Mouse (Mus musculus): ENCODE data around the gene Atoh8. TPM values are rescaled to one million over a fixed set of nuclear protein-coding genes. Genes with fewer than 3 reads are reported as not detected.

The Atoh8 gene
- total RNA-seq, 2 experiments from 2014 or later = 1.8 TPM

DNA sequence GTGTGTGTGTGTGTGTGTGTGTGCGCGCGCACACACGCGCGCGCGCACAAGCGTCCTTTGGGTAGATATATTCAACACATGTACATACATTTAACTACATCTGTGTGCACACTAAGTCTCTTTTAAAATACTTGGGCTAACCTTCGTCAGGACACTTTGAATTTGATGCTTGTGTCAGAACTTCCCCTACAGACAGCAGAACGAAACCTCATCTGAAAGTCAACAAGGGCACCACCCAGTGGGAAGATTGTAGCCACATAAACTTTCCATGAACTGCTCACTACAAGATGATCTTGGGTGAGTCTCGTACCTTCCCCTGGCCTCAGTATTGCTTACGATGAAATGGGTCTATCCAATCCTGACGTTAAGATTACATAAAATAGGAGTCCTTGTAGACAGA lies 3.0 kb downstream of the Atoh8 start:
- intact Hi-C loops (cut with DNase I) = no loop called here
- DNase-seq = no peak

DNA sequence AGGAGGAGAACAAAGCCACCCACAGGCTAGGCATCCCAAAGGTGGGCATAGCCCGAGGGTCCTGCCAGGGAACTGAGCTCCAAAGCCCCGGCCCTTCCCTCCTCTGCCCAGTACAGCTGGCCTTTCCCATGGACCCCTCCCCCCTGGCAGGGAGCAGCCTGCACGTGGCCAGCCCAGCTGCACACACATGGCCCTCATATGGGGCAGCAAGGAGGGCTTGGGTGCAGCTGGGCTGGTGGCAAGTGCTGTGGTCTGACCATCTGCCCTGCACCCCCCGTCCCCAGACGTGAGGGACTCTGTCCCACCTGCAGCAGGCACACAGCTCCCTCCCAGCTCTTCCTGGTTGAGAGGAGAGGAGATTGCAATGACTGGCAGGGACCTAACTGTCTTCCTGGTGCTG lies 4.5 kb downstream of the Atoh8 start:
- intact Hi-C loops (cut with DNase I) = no loop called here
- peak; percentile 78 for DNase-seq

DNA sequence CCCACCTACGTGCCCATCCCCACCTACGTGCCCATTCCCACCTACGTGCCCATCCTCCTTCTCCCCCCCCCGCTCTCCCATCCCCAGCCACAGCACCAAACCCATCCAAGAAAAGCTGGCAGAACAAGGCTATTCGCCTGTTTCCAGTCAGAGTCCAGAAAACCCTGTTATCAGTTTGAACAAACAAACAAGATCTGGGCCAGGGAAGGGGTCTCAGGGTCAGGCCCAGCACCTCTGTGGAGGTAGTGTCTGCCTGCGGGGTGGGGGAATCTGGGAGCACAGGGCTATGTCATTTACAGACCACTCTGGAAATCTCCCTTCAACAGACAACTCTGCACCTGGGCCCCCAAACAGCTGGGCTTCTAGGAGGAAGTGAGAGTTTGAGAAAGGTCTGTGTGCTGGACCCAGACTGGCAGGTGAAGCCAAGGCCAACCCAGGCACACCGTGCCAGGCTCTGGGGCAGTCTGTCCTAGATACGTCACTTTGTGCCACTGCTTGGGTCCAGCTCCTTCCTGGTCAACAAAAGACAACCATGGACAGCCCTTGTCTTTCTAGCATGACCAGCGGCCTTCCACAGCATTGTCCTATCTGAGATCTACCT lies 7.6 kb downstream of the Atoh8 start:
- no peak for DNase-seq
- intact Hi-C loops (cut with DNase I) = no loop called here

DNA sequence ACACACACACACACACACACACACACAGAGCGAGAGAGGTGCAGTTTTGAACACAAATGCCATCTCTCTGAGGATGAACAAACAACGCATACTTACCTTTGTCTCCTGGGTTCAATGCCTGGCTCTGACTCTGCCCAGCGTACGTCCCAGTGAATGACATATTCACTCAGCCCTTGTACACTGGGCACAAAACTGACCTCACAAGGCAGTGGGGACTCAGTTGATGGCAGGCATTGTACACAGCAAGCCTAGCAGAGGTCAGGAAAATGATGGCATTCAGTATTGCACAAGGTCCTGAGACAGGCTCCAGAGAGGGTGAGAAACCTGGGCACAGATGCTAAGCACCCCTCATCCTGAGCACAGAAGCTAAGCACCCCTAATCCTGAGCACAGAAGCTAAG lies 8.4 kb downstream of the Atoh8 start:
- no peak for DNase-seq
- intact Hi-C loops (cut with DNase I) = no loop called here

GRCm38 (mm10) chr6:72225686-72226085 lies 9.7 kb downstream of the Atoh8 start:
- no peak for DNase-seq
- intact Hi-C loops (cut with DNase I) = no loop called here

- intact Hi-C loops (cut with DNase I) = no loop called here
- no peak for DNase-seq
Measured at GRCm38 (mm10) chr6:72223892-72224291, 11.5 kb downstream of the Atoh8 start.

- intact Hi-C loops (cut with DNase I) = no loop called here
- no peak for DNase-seq
Measured at GRCm38 (mm10) chr6:72222876-72223275, 12.5 kb downstream of the Atoh8 start.

DNA sequence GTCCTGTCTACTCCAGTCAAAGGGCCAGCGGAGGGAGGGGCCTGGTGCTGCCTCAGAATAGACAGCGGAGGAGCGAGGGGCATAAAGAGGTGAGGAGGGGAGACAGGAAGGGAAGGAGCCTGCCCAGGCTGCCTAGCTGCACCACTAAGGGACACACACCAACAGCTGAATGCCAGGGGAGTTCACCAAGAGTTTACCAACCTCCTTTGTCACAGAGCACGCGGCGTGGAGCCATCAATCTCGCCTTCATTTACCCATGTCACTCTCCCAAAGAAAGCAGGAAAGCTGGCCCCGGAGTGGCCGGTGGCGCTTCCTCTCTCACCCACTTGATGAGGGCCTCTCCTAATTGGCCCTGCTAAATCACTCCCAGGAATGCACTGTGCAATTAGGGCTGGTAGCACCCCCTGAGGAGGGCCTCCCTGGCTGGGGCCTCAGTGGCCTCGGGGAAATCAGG lies 13.1 kb downstream of the Atoh8 start:
- intact Hi-C loops (cut with DNase I) = no loop called here
- DNase-seq = no peak

GRCm38 (mm10) chr6:72221271-72221670 lies 14.1 kb downstream of the Atoh8 start:
- intact Hi-C loops (cut with DNase I) = no loop called here
- no peak for DNase-seq

- peak; percentile 63 for DNase-seq
- intact Hi-C loops (cut with DNase I) = no loop called here
Measured at GRCm38 (mm10) chr6:72219549-72219948, 15.8 kb downstream of the Atoh8 start.

- DNase-seq = no peak
- intact Hi-C loops (cut with DNase I) = no loop called here
Measured at GRCm38 (mm10) chr6:72218281-72218680, 17.1 kb downstream of the Atoh8 start.

DNA sequence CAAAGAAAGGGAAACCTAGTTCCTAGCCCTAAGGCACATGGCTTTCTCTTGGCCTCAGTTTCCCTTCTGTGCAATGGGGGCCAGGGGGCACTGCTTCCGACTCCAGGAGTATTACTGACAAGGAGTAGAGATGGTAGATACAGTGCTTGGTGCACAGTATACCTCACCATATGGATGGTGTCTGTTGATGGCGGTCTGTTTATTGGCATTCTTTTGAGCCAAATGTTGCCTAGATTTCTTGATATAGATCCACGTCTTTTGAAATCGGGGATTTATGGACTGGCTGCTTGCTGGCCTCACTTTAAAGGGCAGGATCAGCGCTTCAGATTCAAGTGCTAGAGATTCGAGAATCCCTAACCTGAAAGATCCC lies 18.0 kb downstream of the Atoh8 start:
- intact Hi-C loops (cut with DNase I) = no loop called here
- no peak for DNase-seq

DNA sequence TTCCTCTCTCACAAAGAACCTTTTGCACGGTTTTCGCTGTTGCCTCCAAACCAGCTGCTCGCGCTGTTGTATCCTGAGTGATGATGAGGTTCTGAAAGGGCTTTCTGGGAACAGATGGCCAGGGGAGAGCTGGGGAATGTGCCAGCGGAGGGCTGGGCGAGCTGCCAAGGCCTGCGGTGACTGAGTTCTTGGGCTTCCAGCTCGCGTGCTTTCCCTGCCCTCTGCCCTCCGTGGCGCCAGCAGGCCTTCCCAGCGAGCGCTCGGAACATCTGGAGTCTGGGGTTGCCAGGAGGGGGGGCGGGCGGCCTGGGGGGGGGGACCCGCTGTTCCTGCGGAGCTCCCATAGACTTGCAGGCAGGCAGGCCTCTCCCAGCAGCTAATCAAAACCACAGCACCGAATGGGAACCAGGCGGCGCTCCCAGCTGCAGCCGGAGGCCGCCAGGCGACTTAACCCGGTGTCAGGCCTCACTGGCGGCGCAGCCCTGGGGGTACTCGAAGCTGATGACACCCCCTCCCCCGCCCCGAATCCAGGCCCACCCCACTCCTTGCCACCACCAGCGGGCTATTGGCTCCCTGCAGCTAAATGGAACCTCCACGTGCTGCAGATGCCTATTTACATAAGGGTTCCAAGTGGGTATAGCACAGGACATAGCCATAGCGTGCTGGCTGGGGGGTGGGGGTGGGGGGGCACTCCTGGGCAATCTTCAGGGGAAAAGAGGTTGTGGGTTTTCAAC lies 18.5 kb downstream of the Atoh8 start:
- peak; percentile 98 for DNase-seq
- intact Hi-C loops (cut with DNase I) = no loop called here

- DNase-seq = no peak
- intact Hi-C loops (cut with DNase I) = no loop called here
Measured at GRCm38 (mm10) chr6:72215582-72215981, 19.8 kb downstream of the Atoh8 start.

DNA sequence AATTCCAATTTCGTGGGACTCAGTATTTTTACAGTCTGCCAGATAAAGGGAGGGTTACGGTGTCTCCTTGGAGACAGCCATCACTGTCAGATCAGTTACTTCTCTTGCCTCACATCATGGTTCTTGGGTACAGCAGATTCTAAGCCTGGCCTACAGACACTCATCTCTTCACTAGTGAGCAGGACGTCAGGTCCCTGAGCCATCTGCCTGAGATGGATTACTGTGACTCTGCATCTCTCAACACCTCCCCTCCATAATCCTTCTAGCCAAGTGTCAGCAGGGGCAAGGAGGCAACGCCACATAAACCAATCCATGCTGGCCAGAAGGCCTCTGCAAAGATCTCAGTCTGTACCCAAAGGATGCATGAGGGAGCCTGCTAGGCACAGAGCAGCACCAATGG lies 24.0 kb downstream of the Atoh8 start:
- peak; percentile 54 for DNase-seq
- intact Hi-C loops (cut with DNase I) = no loop called here

GRCm38 (mm10) chr6:72210823-72211222 lies 24.6 kb downstream of the Atoh8 start:
- intact Hi-C loops (cut with DNase I) = no loop called here

DNA sequence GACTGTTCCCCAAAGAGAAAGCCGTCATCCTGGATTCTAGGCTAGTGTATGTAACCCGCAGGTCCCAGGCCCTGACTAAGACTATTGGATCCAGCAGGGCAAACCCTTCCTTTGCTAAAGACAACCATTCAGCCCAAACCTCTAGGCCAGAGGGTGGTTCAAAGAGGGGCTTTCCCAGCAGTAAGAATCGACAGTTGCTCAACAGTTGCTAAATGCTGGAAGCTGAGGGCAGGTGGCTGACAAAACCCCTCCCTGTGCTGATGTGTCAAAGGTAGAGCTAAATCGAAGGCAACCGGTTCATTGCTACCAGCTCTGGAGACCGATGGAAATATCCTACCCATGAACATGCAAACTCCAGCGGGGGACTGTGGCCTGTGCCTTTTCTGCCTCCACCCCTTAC lies 25.6 kb downstream of the Atoh8 start:
- DNase-seq = no peak
- intact Hi-C loops (cut with DNase I) = no loop called here

More at GRCm38 (mm10) chr6:72210823-72211222, 24.6 kb downstream of the Atoh8 start:
- DNase-seq = no peak

DNA sequence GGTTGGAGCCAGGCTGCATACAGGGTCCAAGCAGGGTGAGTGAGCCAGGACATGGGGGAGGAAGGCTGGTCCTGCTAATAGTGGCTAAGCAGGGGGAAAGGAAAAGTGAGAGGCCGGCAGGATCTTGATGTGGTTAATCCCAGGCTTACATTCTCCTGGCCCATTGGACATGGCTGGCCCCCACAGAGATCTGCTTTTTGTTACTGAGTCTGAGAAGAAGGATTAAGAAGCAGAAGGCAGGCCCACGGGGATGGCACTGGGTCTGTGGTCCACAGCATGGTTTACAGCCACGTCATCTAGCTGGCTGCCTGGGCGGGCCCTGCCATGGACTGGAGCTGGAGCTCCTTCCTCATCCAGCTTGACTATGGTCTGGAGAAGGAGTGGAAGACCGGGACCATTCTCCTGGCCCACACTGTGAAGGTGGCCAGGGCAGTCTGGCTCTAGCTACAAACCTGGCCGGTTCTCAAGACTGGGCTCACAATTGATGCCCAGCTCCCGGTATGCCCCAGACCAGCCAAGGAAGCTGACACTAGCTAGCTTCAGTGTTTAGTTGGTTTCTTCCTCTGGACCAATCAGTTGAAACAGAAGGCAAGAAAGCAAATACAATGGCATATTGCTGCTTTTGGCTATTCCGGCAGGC lies 26.9 kb downstream of the Atoh8 start:
- no peak for DNase-seq
- intact Hi-C loops (cut with DNase I) = no loop called here

DNA sequence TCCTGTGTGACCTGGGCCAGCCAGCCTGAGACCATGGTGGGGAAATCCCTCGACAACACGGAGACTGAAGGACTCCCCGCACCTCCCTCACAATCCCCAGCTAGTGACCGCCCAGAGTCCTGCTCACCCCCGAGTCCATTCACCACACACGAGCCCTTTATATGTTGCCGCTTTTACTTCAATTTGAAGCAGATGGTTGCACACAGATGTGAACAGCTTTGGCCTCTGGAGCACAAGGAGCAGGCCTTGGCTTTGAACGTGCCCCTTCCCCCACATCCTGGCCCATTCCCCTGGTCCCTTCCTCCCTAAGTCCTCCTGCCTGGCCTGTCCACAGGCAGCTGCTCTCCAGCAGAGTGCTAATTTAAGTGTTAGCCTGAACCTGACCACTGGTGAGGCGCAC lies 29.4 kb downstream of the Atoh8 start:
- no peak for DNase-seq
- intact Hi-C loops (cut with DNase I) = no loop called here

- intact Hi-C loops (cut with DNase I) = no loop called here
- DNase-seq = no peak
Measured at GRCm38 (mm10) chr6:72204858-72205257, 30.5 kb downstream of the Atoh8 start.

DNA sequence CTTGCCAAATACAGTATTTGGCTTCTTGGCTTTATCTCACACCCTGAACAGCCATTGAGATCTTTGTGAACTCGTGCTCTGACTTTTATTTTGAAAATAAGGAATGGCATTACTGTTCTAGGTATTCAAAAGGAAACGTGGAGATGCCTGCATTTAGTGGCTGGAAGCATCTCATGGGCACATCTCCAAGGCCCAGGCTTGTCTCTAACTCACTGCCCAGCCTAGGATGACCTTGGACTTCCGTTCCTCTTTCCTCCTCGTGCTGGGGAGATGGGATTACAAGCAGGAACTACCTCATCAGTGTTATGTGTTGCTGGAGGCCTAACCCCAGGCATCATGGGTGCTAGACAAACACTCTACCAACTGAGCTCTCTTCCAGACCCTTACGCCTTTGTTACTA lies 32.1 kb downstream of the Atoh8 start:
- intact Hi-C loops (cut with DNase I) = no loop called here
- DNase-seq = no peak

- intact Hi-C loops (cut with DNase I) = no loop called here
- DNase-seq = no peak
Measured at GRCm38 (mm10) chr6:72202732-72203131, 32.6 kb downstream of the Atoh8 start.

All from left cerebral cortex, postnatal 4 days (tissue).